Mouse (Mus musculus) lung, embryonic 16.5 days (tissue): Measurements from ENCODE around the gene Mad1l1. TPM values are rescaled to one million over a fixed set of nuclear protein-coding genes. Genes with fewer than 3 reads are reported as not detected.
"Not testable (repeated sequence)": the region's sequence is repeated elsewhere in the genome, so short reads cannot be mapped to it uniquely, and the experiment has no call there.

Experiments
- ATAC-seq: fragments of 200-750 bp; cut with Nextera tagmentation; 2 replicates; pipeline ENCODE4 v1.8.0; 2017; ENCODE audit warnings: low read depth, mild to moderate bottlenecking, moderate library complexity
- H3K27ac ChIP-seq: fragments of 300-500 bp; sonication (generic); 2 replicates; pipeline ENCODE4 v1.5.1; 2014; ENCODE audit warnings: mild to moderate bottlenecking, control low read depth, low read length
- H3K27me3 ChIP-seq: fragments of 300-500 bp; sonication (generic); 2 replicates; pipeline ENCODE4 v1.6.1; 2014; ENCODE audit warnings: low read depth, low read length, mixed read lengths; ENCODE audit not compliant: control insufficient read depth, insufficient read depth
- H3K36me3 ChIP-seq: fragments of 300-500 bp; sonication (generic); 2 replicates; pipeline ENCODE4 v1.6.1; 2014; ENCODE audit warnings: low read length; ENCODE audit not compliant: control insufficient read depth, insufficient read depth
- H3K4me1 ChIP-seq: fragments of 300-500 bp; sonication (generic); replicated peaks from 2 replicates; pipeline ENCODE4 v1.6.1; 2014; ENCODE audit warnings: low read length, mixed read lengths; ENCODE audit not compliant: control insufficient read depth, insufficient read depth
- H3K4me2 ChIP-seq: fragments of 300-500 bp; sonication (generic); 2 replicates; pipeline ENCODE4 v1.6.1; 2014; ENCODE audit warnings: low read depth, low read length, control low read depth
- H3K4me3 ChIP-seq: fragments of 300-500 bp; sonication (generic); 2 replicates; pipeline ENCODE4 v1.5.1; 2014; ENCODE audit warnings: mild to moderate bottlenecking, low read length, control low read depth
- H3K9ac ChIP-seq: fragments of 300-500 bp; sonication (generic); 2 replicates; pipeline ENCODE4 v1.6.1; 2014; ENCODE audit warnings: low read length, control low read depth
- H3K9me3 ChIP-seq: fragments of 300-500 bp; sonication (generic); 2 replicates; pipeline ENCODE4 v1.6.1; 2016; ENCODE audit warnings: low read length; ENCODE audit not compliant: control insufficient read depth
- WGBS: fragments of 180-500 bp; shearing (Covaris S2); extraction: QIAGEN DNeasy Blood & Tissue Kit; methylation state at CpG from one replicate; pipeline ENCODE4 v1.1.7; 2014; 5-methylcytosine and 5-hydroxymethylcytosine counted together
- polyA plus RNA-seq: library from polyadenylated mRNA; unstranded; fragments of >200 nt; fragmentation: Nextera tagmentation; extraction: Ambion mirVana; gene quantifications from 2 replicates; pipeline ENCODE4 v1.2.1, GENCODE M21; 2015

The Mad1l1 gene
- polyA plus RNA-seq, 1 experiment from 2014 or later = 54.1 TPM

GRCm38 (mm10) chr5:140012286-140012967 is 308.9 kb downstream of the Mad1l1 start:
- no peak overlapping the region for H3K27ac ChIP-seq
- no peak overlapping the region for H3K4me3 ChIP-seq
- no peak overlapping the region for H3K4me2 ChIP-seq
- H3K4me1 ChIP-seq = no peaks in the 10 kb centered on the region; the same call in 1 of the 2 replicates
- H3K27me3 ChIP-seq = no peaks in the 10 kb centered on the region
- 84% methylated on average over 12 of the region's 12 CpGs for WGBS
- no peak for ATAC-seq
- no peaks in the 10 kb centered on the region for H3K9me3 ChIP-seq
- no peak overlapping the region for H3K9ac ChIP-seq
- H3K36me3 ChIP-seq = no peaks in the 10 kb centered on the region; the same call in 1 of the 2 replicates

- 81% methylated on average over 3 of the region's 3 CpGs for WGBS
- Histone ChIP-seq H3K27ac (no peak overlapping the region), H3K27me3 (no peaks in the 10 kb centered on the region), H3K4me2 (no peak overlapping the region), H3K9me3 (no peaks in the 10 kb centered on the region), H3K36me3 (no peaks in the 10 kb centered on the region; the same call in 1 of the 2 replicates), H3K4me1 (no peaks in the 10 kb centered on the region; the same call in 1 of the 2 replicates), H3K9ac (no peak overlapping the region), H3K4me3 (no peak overlapping the region)
- no peak for ATAC-seq
These were observed 310.9 kb downstream of the Mad1l1 start for GRCm38 (mm10) chr5:140010405-140010804.

- H3K4me3 ChIP-seq = no peak overlapping the region
- H3K27me3 ChIP-seq = no peaks in the 10 kb centered on the region
- H3K4me2 ChIP-seq = no peak overlapping the region
- no peaks in the 10 kb centered on the region; the same call in 1 of the 2 replicates for H3K36me3 ChIP-seq
- H3K4me1 ChIP-seq = no peaks in the 10 kb centered on the region; the same call in 1 of the 2 replicates
- no peak overlapping the region for H3K27ac ChIP-seq
- H3K9me3 ChIP-seq = no peaks in the 10 kb centered on the region
- no peak overlapping the region for H3K9ac ChIP-seq
- ATAC-seq = no peak
- whole genome bisulfite sequencing = 73% methylated on average over 7 of the region's 7 CpGs
These were observed 312.2 kb downstream of the Mad1l1 start for GRCm38 (mm10) chr5:140009083-140009655.

- Histone ChIP-seq H3K27ac (no peak overlapping the region), H3K4me2 (no peak overlapping the region), H3K27me3 (no peaks in the 10 kb centered on the region), H3K4me1 (no peaks in the 10 kb centered on the region), H3K9ac (no peak overlapping the region), H3K36me3 (no peaks in the 10 kb centered on the region; the same call in 1 of the 2 replicates), H3K4me3 (no peak overlapping the region), H3K9me3 (no peaks in the 10 kb centered on the region)
- no peak for ATAC-seq
- WGBS = 66% methylated on average over 5 of the region's 5 CpGs
These were observed 312.9 kb downstream of the Mad1l1 start for GRCm38 (mm10) chr5:140008523-140008806.

GRCm38 (mm10) chr5:140007656-140008522 is 313.5 kb downstream of the Mad1l1 start:
- H3K27ac ChIP-seq = no peak overlapping the region
- no peak overlapping the region for H3K9ac ChIP-seq
- no peak overlapping the region for H3K4me2 ChIP-seq
- no peaks in the 10 kb centered on the region for H3K4me1 ChIP-seq
- H3K36me3 ChIP-seq = no peaks in the 10 kb centered on the region; the same call in 1 of the 2 replicates
- no peak for ATAC-seq
- no peak overlapping the region for H3K4me3 ChIP-seq
- WGBS = 47% methylated on average over 9 of the region's 9 CpGs
- no peaks in the 10 kb centered on the region for H3K27me3 ChIP-seq
- no peaks in the 10 kb centered on the region for H3K9me3 ChIP-seq

- Histone ChIP-seq H3K4me3 (no peak overlapping the region), H3K27ac (no peak overlapping the region), H3K4me2 (no peak overlapping the region), H3K9me3 (no peaks in the 10 kb centered on the region), H3K36me3 (no peaks in the 10 kb centered on the region; the same call in 1 of the 2 replicates), H3K4me1 (no peaks in the 10 kb centered on the region), H3K9ac (no peak overlapping the region), H3K27me3 (no peaks in the 10 kb centered on the region)
- ATAC-seq = no peak
- WGBS = 52% methylated on average over 8 of the region's 8 CpGs
These were observed 314.5 kb downstream of the Mad1l1 start for GRCm38 (mm10) chr5:140006861-140007260.

GRCm38 (mm10) chr5:140002541-140002940 is 318.8 kb downstream of the Mad1l1 start:
- Histone ChIP-seq H3K27me3 (no peaks in the 10 kb centered on the region), H3K4me3 (no peak overlapping the region), H3K4me1 (no peaks in the 10 kb centered on the region), H3K9ac (no peak overlapping the region), H3K9me3 (no peaks in the 10 kb centered on the region), H3K4me2 (no peak overlapping the region), H3K27ac (no peak overlapping the region), H3K36me3 (no peaks in the 10 kb centered on the region)
- WGBS = 60% methylated on average over 3 of the region's 3 CpGs
- no peak for ATAC-seq

GRCm38 (mm10) chr5:139998916-139999315 is 322.4 kb downstream of the Mad1l1 start:
- whole genome bisulfite sequencing = 35% methylated on average over 3 of the region's 6 CpGs
- Histone ChIP-seq H3K4me2 (no peak overlapping the region), H3K27ac (no peak overlapping the region), H3K27me3 (no peaks in the 10 kb centered on the region), H3K4me3 (no peak overlapping the region), H3K4me1 (no peaks in the 10 kb centered on the region), H3K36me3 (no peaks in the 10 kb centered on the region), H3K9me3 (no peaks in the 10 kb centered on the region), H3K9ac (no peak overlapping the region)
- no peak for ATAC-seq

GRCm38 (mm10) chr5:139998321-139998720 is 323.0 kb downstream of the Mad1l1 start:
- not testable (repeated sequence) for H3K27me3 ChIP-seq, H3K4me3 ChIP-seq, H3K9ac ChIP-seq, H3K4me2 ChIP-seq, H3K36me3 ChIP-seq, H3K9me3 ChIP-seq, H3K4me1 ChIP-seq, H3K27ac ChIP-seq, ATAC-seq
- WGBS = 58% methylated on average over 12 of the region's 12 CpGs
